Mouse (Mus musculus) megakaryocyte-erythroid progenitor cell, adult 5-6 weeks (primary cell): ENCODE data around the gene Krt20. TPM values are rescaled to one million over a fixed set of nuclear protein-coding genes. Genes with fewer than 3 reads are reported as not detected.
A peak's percentile ranks its signal among the peaks of the same experiment; 100 is the strongest.

Source experiments
- ATAC-seq: replicated peaks from 2 replicates; pipeline ENCODE4 v1.8.0; 2016; ENCODE audit warnings: mild to moderate bottlenecking, inconsistent platforms; ENCODE audit not compliant: severe bottlenecking, poor library complexity, low FRiP score, low TSS enrichment
- total RNA-seq, 2 experiments: library from RNA; stranded (forward) in 1 of 2; stranded (reverse) in 1 of 2; fragments of 200-1000, 215-1000 nt in 1 of 2; fragments of >200 nt in 1 of 2; fragmentation: Nextera tagmentation in 1 of 2; gene quantifications; 2 replicates each; pipeline ENCODE4 v1.2.3; 2014 to 2017

Gene Krt20
- total RNA-seq (2014; fragmentation: Nextera tagmentation) (not detected in 2 replicates), total RNA-seq (2017) (not detected in 2 replicates)

DNA sequence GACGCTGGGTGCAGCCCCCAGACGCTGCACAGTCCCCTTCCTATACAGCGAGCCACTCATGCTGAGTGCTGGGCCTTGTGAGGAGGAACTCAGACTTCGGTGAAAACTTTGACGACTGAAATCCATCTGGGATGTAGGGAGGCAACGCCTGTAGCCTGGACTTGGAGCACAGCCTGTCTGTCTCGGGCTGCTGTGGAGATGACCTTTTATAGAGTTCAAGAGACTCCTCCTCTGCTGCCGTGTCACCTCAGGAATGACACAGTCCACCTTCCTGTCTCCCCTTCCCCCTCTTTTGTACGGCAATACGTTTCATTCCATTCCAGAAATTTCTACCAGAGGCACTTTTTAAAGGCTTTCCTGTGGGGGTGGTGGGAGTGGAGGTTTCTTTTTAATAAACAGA is at the start of gene Krt20:
Krt20 (minus strand) TSS at position 179 of the 400 bp plus-strand sequence.
- no peak for ATAC-seq

DNA sequence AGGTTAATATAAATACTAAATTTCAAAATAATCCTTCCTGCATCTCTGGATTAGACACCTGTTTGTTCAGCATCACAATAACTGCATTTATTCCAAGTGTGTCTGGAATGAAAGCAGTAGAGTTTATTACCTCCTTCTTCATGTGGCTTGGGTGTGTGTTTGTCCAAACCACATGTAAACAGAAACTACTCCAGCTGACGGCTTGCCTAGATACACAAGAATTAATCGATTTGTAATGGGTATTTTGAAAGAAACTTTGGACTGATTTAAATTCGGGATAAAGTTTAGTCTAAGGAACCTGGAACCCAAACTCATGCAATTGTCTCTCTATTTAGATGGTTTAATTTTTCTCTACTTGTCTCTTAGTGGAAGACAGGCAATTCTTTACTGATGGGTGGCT is 37.0 kb upstream of the Krt20 start:
- ATAC-seq = no peak

DNA sequence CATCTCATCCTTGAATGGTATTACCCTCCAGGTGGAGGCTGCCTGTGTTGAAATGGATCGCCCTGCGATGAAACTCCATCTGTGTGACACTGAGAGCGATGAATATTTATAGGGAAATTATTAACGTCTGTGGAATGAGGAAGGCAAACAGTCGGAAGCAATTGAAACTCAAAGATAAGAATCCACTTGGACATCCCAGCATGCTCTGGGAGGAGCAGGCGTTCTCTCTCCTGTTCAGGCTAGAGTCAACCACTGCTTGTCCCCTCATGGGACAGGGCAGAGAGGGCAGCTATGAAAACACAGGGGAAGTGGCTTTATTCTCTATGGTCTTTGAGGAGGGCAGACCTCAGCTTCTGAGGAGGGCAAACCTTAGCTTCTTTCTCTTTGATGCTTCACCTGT is 35.5 kb upstream of the Krt20 start:
- ATAC-seq = no peak

DNA sequence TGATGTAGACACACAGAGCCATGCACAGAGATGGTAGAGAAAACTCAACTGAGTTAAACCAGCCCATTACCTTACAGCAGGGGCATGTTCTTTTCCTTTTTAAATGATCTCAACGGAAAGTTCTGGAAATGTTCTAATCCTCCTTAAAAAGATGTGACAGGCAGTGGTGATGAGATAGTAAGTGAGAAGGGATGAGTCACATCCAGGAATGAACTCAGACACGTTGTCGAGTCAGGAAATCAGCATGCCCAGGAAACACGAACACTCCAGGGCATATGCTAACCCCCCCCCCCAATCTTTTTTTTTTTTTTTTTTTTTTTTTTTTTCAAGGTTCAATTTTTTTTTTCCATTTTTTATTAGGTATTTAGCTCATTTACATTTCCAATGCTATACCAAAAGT is 34.5 kb upstream of the Krt20 start:
- ATAC-seq = no peak

DNA sequence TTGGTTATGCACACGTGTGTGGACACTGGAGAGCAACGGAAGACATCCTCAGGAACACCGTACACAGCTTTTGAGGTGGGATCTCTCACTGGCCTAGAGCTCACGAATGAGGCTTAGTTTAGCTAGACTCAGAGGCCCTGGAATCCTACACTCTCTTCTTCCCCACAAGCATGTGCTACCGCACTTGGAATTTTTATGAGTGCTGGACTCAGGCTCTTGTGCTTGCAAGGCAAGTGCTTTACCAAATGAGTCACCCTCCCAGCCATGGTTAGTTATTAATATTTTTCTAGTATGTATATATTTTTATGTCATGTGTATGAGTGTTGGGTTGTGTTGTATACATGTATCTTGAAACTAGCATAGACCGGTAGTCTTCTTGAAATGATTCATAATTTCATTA is 34.0 kb upstream of the Krt20 start:
- ATAC-seq = no peak

DNA sequence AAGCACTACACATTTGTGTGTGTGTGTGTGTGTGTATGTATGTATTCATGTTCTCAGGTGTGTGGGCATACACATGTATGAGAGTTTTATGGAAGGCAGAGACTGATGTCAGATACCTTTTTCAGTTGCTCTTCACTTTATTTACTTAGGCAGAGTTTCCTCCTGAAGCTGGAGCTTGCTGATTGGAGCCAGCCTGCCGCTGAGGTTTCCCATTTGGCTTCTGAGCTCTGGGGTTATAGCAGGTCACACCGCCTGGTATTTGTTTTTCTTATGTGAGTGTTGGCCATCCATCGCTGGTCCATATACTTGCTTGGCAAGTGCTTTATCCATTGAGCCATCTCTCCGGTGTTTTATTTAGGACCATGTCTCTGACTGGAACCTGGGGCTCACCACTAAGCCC is 31.3 kb upstream of the Krt20 start:
- ATAC-seq = no peak

DNA sequence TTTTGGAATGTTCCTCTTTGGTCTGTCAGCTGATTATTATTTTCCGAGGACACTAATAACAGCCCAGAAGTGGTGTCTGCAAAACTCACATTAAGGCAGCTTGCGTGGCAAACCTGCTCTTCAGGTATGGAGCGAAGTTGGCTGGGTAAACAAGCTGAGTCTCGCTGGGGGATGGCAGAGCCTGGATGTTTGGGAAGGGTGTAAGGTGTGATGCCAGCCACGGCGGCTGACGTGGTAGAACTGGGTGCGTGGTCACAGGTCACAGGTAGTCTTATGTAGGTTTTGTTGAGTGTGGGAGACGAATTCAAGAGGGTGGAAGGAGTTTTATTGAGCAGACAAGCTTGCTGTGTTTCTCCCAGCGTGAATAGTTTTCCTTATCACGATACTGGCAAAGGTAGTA is 30.6 kb upstream of the Krt20 start:
- no peak for ATAC-seq

DNA sequence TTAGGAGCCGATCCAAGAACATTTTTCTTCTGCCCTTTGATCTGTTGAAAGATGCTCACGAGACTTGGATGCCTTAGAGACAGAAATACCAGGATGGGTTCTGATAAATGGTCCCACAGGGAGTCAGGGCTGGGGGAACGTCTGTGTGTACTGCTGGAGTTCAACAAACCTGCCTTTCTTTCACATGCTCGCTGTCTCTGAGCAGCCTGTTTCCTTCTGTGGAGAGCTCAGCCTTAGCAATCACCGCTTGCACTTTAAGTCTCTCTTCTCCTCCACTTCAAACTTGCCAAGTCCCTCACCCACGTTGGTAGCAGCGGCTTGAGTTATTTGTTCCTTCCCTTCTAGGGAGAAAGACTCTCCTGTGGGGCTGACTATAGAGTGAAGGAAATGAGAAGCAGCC is 28.4 kb upstream of the Krt20 start:
- no peak for ATAC-seq

DNA sequence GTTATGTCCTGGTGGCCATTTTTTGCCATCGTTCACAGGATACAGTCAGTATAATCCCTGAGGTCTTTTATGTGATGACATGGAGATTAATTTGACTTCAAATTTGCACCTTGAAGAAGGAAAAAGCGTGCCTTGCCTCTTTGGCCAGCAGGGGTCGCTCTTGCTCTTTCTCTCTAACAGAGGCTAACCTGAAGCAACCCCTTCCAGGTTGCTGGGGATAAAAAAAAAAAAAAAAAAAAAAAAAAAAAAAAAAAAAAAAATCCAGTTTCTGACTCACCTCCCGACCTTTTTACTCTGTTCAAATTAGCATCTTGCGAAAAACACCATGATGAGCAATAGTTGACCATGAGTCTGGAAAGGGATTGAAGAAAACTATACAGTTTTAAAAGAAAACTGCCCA is 26.9 kb upstream of the Krt20 start:
- 0 out of 2 replicates have a peak, but pooled peaks have one; percentile 68 for ATAC-seq

DNA sequence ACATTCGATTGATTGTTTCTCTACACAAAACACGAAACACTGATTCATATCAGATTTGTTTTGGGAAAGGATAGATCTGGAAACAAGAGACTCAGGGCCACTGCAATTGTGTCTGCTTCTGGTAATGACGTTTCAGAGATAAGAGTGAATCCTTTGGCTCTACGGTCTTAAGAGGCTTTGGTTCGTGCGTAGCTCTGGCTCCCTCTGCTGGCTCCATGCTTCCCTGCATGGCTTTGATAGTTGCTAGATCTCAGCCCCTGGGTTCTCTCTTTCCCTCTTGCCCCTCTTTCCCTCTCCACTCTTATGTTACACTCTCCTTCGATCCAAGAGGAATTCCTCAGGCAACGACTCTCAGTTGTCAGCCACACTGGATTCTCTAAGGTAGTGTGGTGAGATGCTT is 25.2 kb upstream of the Krt20 start:
- peak; percentile 83 for ATAC-seq

DNA sequence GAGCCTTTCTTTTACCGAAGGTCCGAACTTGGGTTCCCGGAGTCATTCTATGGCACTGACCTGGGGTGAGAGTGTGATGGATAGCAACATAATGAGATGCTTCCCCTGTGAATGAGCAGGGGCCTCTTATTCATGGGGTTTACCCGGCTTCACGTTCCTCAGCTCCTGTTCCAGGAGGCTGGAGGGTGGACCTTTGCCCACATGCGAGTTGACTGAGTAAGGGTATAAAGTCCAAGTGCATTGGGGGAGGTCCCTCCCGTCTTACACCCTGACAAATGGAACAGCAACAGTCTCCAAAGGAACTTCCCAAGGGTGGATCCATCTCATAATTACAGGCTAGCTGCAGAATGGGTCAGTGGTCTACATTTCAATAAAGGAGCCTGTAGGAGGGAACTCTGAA is 23.8 kb upstream of the Krt20 start:
- no peak for ATAC-seq

DNA sequence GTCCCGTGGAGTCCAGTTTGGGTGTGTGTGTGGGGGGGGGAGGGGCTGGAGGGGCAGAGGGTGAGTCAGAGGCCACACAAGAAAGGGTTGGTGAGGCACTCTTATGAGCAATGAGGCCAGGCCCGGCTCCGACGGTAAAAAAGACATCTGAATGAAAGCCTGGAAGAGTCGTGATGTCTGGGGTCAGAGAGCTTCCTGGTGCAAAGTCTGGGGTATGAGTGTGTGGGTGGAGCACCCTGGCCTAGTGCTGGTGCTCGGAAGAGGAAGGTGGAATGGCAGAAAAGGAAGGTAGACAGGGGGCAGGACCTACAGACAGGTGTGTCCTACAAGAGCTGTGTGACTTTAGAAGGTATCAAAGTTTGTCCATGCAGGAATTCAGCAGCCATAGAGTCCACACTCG is 20.9 kb upstream of the Krt20 start:
- ATAC-seq = no peak

DNA sequence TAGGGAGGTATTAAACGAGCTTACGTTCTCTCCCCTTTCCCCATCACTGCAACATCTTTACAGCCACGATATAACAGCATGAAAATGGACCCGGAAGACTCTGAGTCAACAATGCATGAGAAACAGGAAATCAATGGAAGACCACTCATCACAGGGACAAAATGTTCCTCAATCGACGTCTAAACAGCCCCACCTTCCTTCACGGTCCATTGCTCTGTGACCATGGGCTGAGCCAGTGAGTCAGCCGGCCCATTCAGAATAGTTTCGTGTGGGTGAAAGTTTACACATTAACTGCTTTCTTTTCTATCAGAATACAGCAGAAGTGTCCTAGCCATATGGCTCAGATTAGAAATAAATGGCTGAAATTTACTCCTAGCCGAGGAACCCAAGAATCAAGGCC is 16.8 kb upstream of the Krt20 start:
- no peak for ATAC-seq

DNA sequence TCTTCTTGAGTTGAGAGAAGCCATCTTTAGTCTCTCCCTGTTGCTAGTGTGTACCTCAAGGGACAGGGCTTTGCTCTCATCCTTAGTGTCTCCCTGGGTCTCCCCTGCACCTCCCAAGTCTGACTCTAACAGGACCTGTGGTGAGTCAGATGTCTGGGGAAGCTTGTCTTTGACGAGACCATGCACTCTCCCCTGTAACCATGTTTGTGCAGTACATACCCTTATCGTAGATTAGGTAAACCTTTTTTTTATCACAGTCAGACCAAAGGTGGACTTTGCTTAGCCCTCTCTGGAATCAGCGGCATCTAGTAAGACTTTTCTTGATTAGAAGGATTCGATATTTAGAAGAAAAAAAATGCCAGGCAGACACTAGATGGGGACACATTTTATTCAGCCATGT is 16.1 kb upstream of the Krt20 start:
- no peak for ATAC-seq

DNA sequence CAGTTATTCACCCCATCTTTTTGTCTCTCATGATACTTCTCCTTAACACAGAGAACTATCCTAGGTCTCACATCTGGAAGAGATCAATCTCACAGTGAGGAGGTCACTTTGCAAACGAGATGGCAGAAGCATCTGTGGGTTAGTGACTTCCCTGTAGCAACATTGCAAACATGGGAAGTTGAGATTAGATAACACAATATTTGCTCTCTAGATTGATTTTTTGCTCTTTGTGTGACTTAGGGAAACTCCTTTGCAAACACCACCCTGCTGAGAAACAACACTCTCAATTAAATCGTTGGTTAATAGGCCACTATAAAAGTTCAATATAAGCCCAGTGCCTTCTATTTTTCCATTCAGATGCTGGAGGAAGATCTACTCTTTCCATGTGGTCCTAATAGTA is 10.8 kb upstream of the Krt20 start:
- ATAC-seq = no peak

DNA sequence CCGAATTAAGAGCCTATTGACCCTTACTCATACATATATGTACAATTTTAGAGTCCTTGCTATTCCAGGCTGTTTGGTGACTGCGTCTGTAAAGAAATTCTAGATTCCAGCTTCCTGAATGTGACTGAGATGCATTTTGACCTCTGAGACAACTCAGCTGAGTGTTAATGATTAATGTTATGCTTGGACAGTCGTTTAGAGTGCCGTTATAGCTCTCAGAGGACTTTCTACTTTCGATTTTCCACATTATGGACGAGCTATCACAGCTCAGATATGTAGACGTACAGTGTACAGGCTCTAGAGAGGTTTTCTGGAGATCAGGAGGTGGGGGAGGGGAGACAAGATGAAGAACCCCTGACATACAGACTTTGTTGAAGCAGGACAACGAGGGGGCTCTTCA is 3.3 kb upstream of the Krt20 start:
- no peak for ATAC-seq

DNA sequence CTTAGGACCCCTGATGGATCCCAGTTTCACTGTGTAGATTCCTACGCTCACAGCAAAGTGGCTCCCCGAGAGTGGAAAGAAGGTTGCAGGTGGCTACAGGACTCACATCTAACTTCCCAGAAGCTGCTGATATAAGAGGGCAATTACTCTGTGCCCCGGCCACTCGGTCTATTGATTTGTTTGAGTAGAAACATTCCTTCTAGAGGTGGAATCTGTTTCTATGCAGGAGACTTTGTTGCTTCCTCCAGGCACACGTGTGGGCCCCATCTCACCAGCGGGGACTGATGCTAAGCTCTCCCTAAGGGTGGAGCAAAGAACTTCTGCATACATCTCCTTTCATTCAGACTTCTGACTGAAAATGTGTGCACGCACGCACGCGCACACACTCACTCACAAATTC is 1.5 kb upstream of the Krt20 start:
- ATAC-seq = no peak

DNA sequence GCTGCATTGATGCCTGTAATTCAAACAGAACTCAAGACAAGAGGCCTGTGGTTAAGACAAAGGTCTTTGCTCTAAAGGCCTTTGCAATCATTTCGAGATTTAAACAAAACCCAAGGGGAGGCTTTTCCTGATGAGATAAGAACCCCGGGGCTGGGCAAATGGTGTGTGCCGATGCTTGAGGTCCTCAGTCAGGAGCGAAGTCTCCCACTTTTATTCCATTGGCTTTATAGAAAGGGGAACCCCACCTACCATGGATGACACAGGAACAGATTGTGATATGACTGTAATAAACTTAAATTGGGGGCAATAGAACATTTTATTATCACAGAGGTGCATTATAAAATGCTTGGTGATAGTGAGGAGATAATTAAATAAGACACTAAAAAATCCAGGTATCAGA is 1.3 kb downstream of the Krt20 start:
- ATAC-seq = no peak

DNA sequence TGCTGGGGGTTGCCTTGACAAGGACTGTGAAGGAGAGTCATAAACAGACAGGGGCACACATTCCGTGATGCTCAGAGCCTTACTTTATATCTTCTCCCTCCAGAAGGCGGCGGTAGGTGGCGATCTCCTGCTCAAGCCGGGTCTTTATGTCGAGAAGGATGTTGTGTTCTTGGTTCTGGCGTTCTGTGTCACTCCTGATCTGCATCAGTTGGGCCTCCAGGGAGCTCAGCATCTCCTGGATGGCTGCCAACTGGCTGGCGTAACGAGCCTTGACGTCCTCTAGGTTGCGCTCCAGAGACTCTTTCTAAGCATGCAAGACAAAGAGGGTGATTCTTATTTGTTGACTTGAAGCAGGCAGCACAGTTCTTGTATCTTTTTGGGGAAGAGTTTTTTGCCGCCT is 7.3 kb downstream of the Krt20 start:
- ATAC-seq = no peak

DNA sequence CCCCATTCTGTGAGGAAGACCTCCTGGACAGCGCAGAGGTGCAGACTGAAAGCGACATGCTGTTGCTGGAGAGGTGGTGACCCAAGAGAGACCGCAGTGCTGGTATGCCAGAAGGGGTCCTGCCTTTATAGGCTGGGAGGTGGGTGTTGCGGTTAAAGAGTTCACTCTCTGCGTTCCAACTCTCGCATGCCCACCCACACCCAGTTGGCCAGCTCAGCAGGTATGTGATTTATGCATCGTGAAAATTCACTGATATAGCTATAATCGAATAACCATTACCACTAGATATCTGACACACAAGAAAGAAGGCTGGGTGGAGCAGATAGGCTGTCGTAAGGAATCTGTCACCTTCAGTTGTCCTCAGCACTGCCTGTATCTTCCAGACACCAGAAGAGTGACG is 15.8 kb downstream of the Krt20 start, which contains the start of gene Krt12:
Krt12 (minus strand) TSS at position 101 of the 400 bp plus-strand sequence.
- ATAC-seq = no peak

DNA sequence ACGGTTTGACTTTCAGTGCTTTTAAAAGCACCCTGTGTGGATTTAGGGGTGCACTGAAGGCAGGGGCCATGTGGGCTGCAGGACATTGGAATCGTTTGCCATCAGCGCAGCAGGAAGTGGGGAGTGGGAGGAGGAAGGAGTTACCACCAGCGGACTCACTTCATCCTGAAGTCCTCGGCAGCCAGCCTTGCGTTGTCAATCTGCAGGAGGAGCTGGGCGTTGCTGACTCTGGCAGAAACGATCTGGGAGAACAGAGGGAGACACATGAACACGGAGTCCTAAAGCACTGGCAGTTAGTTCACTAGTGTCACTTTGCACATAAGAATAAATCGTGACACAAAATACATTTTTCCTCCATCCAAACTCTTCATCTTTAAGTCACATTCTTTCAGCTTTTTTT is 17.4 kb downstream of the Krt20 start:
- no peak for ATAC-seq

DNA sequence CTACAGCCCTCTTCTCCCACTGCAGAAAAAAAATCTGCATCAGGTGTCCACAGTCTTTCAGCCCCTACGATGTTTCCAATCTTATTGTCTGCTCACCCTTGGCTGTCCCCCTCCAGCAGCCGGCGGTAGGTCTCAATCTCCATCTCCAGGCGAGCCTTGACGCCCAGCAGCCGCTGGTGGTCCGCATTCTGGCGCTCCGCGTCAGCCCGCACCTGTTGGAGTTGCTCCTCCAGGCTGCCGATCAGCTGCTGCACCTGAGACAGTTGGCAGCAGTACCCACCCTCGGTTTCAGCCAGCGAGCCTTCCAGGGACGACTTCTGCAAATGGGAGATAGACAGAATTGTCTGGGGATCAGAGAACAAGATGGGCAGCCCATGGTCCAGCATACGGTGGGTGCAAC is 20.1 kb downstream of the Krt20 start:
- no peak for ATAC-seq
